Mouse (Mus musculus): Measurements from ENCODE around the gene Fxyd3.

The Fxyd3 gene

DNA sequence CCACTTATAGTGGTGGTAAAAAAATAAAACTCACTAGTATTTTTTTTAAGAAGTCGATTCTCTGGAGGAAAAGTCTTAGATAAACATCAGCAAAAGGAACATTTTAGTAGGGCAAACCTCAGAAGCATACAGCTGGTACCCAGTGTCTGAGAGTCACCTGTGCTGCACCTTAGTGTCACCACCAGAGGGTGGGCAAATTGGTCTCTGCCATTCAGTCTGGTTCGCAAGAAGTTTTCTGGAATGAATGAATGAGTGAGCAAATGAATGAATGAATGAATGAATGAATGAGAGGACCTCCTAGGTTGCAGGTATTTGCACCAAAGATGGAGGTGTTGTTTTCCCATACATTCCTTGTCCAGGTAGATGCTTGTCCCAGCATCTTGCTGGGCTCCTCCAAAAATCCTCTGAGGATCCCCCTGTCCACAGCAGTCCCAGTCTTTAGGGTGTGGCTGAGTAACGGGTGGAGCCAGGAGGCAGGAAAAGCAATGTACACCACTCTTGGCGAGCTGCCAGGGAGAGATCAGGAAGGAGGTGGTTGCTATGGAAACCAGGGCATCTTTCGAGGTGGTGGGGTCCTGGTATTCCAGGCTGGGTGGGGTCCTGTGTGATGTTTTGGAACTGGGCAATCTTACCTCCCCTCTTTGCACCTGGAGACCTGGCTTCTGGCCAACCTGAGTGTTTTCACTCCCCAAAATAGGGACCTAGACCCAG, 27.2 kb downstream of the Fxyd3 start:
- peak; percentile 43 for DNase-seq (ENCODE audit: low spot score)

DNA sequence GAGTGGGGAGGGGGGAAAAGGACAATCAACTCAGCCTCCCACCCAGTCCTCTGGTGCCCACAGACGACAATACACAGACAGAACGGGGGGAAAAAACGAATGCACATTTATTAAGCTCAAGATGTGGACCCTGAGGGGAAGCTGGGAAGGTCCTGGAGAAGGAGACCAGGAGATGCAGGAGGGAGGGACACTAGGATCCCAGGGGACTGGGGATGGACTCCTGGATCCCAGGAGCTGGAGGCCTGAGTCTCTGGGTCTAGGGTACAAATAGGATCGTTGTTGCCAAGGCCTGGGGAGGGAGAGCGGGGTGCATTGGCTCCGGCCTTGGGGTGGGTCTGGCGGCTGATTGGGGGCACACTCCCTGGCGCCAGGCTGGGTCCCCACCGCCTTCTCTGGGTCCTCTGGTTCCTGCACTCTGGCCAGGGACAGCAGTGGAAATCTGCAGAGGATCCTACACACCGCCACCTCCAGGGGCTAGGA, 34.0 kb downstream of the Fxyd3 start, which contains the start of gene Fxyd5:
Gene Fxyd5 (minus strand): TSS at position 51 of the 480 bp plus-strand sequence.
- DNase-seq (ENCODE audit: low spot score) = no peak

DNA sequence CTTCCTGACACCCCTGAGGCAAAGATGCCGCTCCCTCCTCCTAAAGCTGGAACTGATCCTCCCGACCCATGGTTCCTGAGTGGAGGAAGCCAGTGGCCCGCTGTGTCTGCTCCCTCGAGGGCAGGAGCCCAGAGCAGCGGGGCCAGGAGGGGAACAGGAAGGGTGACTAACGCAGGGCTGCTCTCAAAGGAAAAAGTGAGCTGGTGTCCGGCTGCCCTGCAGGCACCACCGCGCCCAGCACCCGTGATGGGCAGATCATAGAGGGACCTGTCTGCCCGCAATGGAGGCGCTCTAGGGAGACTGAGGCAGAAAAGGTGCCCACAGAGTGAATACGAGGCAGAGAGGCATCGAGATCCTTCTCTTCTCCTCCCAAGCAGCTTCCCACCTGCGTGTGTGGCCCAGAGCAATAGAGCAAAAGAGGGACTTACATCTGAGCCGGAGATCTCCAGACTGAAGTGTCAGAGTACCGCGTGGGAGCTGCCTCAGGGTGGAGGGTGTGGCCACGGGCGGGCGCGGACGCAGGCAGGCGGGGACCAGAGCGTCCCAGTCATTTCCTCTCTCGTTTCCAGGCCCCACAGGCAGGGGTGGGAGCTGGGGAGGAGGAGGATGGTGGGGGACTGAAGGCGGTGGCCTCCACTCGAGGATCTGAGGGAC, 34.7 kb downstream of the Fxyd3 start:
- DNase-seq (ENCODE audit: low spot score) = no peak

DNA sequence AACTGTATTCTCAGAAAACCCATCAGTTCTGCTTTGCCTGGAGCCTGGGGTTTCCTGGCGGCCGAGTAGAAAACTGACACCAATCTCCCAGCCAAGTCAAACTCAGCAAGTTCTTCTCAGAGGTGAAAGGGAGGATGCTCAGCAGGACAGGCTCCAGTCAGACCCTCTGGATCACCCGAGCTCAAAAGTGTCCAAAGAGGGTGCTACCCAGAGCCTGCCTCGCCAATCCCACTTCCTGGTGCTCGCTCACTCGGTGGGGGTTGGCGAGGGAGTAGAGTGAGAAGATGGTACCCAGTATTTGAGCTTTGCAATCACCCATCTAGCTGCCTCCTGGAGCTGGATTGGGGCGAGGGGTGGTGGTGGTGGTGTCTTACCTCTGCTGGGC, 35.5 kb downstream of the Fxyd3 start:
- no peak for DNase-seq (ENCODE audit: low spot score)

DNA sequence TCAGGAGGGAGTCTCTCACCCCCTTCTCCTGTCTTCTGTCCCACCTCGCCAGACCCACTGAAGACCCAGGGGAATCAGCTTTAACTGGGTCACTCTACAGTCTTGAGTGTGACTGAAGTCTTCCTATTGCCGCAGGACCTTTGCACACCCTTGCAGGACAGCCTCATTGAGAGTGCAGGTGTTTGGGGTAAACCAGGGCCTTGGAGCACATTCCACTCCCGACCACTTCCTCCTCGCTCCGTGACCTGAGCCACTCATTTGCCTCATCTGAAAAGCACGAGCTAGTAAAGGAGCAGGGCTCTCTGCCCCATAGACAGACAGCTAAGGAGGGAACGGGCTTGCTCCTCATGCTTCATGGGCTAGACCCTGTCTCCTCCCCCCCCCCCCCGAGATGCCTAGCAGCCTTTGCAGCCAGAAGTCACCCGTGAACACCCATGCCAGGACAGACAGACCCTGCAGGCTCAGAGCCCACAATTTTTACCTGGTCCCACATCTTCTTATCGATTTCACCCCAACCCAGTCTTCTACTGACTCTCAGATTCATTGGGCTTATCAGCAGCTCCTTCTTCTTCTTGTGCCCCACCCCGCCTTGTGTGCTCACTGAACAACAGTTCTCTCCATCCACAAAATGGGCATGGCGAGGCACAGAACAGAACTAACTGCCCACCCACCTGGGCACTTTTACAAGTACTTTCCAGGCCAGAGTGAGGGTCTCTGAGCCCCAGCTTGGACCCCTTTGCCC, 36.1 kb downstream of the Fxyd3 start:
- no peak for DNase-seq (ENCODE audit: low spot score)

DNA sequence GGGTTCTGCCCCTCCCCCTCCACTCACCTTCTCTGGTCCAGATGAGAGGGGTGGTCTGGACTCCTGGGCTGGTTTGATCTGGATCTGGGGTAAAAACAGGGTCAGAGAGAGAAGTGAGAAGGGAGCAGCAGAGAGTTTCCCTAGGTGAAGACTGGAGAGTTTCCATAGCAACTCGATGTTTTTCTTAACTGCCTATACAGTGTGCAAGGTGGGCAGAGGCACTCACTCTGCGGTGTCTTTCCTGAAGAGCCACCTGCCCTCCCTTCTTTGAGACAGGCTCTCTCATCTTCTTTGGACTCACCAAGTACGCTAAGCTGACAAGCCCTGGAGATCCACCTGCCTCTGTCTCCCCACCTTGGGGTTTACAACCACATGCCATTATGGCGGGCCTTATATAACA, 37.5 kb downstream of the Fxyd3 start:
- DNase-seq (ENCODE audit: low spot score) = no peak

DNA sequence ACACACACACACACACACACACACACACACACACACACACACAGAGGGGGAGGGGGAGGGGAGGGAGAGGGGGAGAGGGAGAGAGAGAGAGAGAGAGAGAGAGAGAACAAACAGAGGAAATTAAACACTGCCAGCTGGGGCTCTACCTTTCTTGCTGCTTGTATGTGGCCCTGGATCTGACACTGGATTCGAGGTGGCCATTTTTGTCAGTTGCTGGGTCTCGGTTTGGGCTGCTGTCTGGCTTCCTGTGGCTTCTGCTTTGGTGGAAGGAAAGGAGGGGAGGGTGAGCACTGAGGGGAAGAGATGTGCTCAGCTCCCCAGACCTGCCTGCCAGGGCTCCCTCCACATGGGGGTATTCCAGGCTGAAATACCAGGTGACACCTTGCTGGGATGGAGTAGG, 38.8 kb downstream of the Fxyd3 start:
- no peak for DNase-seq (ENCODE audit: low spot score)

DNA sequence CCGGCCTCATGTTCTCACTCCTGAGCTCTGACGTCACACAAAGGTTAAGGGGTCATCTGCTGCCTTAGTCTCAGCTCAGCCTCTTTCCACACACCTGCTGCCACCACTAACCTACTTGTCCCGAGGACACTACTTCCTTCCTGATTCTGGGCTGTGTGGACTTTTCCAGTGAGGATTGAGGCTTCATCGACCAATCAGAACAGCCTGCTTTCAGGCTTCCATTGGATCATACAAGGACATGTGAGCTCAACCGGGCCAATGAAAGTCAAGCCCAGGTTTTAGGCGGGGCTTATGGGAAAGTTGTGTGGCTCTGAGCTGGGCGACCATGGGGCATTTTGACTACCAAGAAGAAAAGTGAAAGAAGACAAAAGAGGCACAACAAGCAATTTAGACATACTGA, 39.6 kb downstream of the Fxyd3 start:
- DNase-seq (ENCODE audit: low spot score) = no peak

DNA sequence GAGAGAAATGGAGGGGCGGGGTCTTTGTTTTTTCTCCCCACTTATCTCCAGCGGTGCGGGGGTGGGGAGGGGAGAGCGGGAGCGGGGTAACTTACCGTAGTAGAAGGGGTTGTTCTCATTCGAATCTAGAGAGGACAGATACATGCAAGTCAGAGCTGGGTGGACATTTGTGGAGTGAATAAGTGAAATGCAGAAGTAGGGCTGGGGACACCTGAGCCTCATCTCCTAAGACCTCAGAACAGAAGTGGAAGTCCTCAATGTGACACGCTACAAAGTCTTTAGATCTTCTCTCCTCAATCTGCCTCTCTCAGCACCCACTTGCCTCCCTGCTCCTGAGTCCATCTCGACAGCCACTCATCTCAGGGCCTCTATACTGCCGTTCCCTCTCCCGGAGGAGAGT, 41.2 kb downstream of the Fxyd3 start:
- DNase-seq (ENCODE audit: low spot score) = no peak

DNA sequence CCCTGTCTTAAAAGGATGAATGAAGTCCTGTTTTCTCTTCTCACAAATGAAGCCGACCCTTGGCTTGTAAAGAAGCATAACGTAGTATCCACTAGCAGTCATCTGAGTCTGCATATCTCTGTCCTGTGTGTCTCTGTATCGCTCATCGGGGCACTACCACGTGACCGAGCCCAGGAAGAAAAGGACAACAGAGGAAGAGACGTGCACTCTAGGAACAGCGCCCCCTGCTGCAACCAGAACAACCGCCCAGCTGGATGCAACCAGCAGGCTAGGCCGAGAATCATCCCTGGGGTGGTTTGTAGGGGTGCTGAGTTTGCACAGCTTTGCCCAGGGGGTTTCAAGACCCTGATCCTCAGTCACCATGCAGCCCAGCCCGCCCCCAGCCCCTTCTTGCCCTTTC, 41.7 kb downstream of the Fxyd3 start:
- DNase-seq (ENCODE audit: low spot score) = no peak

DNA sequence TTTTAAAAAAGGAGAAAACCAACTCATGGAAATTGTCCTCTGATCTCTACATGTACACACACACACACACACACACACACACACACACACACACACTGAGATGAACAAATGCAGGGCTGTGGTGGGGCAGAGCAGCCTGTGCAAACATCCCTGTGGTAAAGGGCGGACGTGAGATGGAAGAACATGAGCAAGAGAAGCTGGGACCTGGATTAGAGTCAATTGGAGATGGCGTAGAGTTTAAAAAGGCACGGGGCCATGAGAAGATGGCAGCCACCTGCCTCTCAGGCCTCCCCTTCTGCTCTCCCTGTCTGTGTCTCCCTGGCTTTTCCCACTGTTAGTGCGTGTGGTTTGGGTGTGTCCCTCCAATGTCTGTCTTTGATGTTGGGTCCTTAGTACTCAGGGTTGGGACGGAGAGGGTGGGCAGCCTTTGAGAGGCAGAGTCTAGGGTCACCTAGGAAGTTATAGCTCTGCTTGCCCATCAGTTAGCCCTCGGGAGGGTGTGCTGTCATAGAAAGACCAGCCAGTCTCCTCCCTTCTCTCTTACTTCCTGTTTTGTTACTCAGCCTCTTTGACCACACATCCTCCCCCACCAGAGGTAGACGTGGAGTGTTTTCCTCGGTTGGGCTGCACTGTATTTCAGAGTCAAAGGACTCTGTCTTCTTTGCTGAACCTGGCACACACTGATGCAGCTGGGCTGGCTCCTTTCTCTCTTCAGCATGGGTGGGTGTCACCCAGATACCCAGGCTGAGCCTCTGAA, 42.9 kb downstream of the Fxyd3 start:
- DNase-seq (ENCODE audit: low spot score) = no peak

DNA sequence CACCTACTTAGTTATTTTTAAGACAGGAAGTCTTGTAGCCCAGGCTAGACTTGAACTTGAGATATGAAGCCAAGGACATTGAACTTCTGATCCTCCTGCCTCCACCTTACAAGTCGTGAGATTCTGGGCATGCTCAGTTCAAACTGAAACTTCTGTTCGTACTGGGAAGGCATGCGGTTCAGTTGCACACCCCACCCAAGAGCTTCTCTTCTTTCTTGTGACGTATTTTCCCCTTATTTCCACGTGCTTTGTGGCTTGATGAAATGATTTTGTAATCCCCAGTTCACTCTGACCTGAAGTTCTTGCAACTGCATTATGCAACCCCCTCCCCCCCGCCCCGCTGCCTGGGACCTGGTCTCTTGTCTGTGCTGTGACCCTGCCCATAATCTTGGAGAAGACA, 44.8 kb downstream of the Fxyd3 start:
- DNase-seq (ENCODE audit: low spot score) = no peak

DNA sequence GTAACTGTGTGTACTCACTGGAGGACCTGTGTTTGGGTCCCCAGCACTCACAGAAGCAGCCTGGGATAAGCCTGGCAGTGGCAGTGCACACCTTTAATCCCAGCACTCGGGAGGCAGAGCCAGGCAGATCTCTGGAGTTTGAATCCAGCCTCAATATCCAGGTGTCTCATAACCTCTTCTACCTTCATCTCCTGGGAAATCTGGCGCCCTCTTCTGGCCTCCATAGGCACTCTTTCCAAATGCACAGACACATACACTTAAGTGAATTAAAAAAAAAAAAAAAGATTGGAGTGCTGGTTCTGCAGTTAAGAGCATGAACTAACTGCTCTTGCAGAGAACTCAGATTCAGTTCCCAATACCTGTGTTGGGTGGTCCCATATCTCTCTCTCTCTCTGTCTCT, 45.8 kb downstream of the Fxyd3 start:
- no peak for DNase-seq (ENCODE audit: low spot score)

DNA sequence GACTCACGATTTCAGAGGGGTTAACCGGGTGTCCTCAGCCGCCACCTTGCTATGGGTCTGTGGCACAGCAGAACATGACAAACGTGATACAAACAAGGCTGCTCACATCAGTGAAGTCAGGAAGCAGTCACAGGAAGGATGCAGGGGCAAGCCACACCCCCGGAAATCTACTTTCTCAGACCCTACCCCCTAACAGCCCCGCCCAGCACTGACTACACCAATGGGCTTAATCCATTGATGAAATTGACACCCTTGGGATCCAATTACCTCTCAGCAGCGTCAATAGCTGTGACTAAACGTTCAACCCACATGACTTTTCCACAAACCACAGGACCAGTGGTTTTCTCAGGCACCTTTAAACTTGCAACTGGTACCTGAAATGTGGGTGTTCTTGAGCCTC, 47.9 kb downstream of the Fxyd3 start:
- no peak for DNase-seq (ENCODE audit: low spot score)
